Mouse (Mus musculus) left cerebral cortex, adult 2 months (tissue): ENCODE results near the gene Cpa5. TPM values are rescaled to one million over a fixed set of nuclear protein-coding genes. Genes with fewer than 3 reads are reported as not detected.

Experiments
- DNase-seq, 2 experiments: peaks; one replicate each; pipeline ENCODE4 v3.0.0; 2021 to 2022; ENCODE audit warnings: low spot score in 2 of 2, mixed read lengths in 1 of 2; ENCODE audit errors: extremely low spot score in 1 of 2
- H3K27ac ChIP-seq: fragments of 200-600 bp; 2 replicates; pipeline ENCODE4 v1.8.1; 2022
- H3K4me3 ChIP-seq: fragments of 200-600 bp; 2 replicates; pipeline ENCODE4 v1.8.1; 2022
- CTCF ChIP-seq: fragments of 200-600 bp; IDR thresholded peaks from 2 replicates; pipeline ENCODE4 v1.8.1; 2022; ENCODE audit warnings: antibody characterized with exemption, mild to moderate bottlenecking, moderate library complexity
- intact Hi-C: fragments of 180-260 bp; cut with DNase I; formaldehyde crosslinking; loops from one replicate; pipeline ENCODE4 v1.15.1; 2025
- total RNA-seq, 2 experiments: library from RNA; stranded (reverse); gene quantifications; 2 replicates each; pipeline ENCODE4 v1.2.3; 2021

Gene Cpa5
- total RNA-seq, 2 experiments from 2014 or later: not detected

DNA sequence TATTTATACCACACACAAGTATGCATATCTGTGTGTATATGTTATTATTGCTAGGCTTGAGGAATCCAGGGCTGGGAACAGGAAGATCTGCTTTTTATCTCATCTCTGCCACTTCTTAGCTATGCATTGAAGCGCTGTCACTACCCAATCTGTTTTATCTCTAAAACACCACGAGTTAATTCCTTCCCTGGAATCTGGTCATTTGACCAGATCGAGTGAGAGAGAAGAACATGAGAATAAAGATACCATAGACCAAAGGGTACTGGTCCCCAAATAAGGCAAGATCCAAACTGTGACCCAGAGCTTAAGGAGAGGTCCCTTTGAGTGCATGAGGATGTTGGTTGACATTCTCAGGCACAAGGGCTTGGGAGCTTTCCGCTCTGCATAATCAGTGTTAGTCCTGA is 11.2 kb downstream of the Cpa5 start:
- no peak overlapping the region for H3K27ac ChIP-seq
- DNase-seq: no peak
- TF ChIP-seq CTCF: no peak
- intact Hi-C loops: no loop called here
- no peak overlapping the region for H3K4me3 ChIP-seq

DNA sequence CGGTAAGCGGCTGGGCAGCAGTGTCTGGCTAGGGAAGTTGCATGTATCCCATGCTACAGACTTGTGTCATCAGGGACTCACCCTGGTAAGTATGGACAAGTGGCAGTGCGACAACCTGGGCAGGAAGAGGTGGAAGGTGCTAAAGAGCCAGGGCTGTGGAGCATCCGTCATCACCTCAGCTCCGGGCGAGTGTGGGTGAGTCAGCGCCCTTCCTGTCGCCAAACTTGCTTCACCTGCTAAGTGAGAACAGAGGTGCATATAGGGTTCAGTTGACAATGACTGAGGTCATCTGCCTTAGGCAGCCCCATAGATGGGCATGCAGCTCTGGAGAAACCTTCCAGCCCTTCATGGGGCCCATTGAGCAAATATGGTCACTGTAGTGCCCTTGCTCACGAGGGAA is 14.0 kb downstream of the Cpa5 start:
- Histone ChIP-seq H3K4me3 (no peak overlapping the region), H3K27ac (no peak overlapping the region)
- DNase-seq: no peak
- intact Hi-C loops: no loop called here
- TF ChIP-seq CTCF: no peak

DNA sequence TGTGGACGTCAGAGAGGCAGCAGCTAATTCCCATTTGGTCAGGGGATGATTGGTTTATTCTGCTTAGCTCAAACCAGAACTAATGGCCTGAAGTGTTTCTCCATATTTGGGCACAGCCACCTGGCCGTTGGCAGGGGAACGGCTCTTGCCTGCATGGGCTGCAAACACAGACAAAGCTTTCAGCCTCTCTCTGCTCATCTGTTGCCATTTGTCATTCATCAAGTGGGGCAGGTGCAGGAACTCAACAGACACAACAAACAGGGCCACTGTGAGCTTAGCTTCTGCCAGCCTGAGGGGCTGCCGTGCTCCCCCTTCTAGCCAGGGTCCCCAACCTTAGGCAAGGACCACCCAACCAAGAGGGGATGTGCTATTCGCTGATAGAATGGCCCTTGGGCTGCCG is 17.3 kb downstream of the Cpa5 start:
- Histone ChIP-seq H3K4me3 (no peak overlapping the region), H3K27ac (no peak overlapping the region)
- TF ChIP-seq CTCF: no peak
- DNase-seq: peak in 1 of 2 experiments; percentile 25
- intact Hi-C loops: no loop called here

DNA sequence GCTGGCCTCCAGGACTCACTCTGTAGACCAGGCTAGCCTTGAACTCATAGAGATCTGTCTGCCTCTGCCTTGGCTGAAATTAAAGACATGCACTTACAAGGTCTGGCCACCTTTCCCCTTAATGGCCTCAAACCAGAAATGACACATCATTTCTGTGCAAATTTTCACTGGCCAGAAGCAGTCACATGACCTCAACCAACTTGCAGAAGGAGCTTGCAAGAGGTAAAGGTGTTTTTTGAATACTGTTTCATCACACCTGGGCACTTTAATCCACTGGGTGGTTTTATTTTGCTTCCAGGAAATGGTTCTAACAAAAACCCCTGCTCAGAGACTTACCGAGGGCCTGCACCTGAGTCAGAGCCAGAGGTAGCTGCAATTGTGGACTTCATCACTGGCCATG is 19.2 kb downstream of the Cpa5 start:
- Histone ChIP-seq H3K4me3 (no peak overlapping the region), H3K27ac (no peak overlapping the region)
- intact Hi-C loops: no loop called here

DNA sequence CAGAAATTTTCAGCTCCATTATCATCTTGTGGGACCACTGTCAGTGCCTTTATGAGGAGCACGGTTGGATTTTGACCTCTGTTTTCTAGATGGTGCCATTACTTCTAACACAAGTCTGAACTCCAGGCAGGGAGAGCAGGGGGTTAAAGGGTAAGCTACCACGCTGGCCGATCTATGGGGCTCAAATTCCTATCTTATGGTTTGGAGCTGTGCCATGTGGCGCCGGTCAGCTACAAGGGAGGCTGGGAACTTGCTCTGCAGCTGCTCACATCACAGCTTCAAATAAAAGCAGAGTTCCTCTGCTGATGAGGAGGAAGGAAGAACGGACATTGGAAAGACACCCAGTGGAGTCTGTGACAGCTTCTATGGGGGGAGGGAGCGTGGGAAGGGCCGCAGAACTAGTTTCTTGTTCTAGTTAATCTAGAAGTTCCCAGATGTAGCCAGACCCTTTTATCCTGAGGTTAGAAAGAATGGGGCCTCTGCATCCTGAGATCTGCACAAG is 24.6 kb downstream of the Cpa5 start:
- no peak for TF ChIP-seq CTCF
- no peak for DNase-seq
- Histone ChIP-seq H3K27ac (no peak overlapping the region), H3K4me3 (no peak overlapping the region)
- intact Hi-C loops: no loop called here

More for the DNA sequence above, 19.2 kb downstream of the Cpa5 start:
- DNase-seq: no peak
- no peak for TF ChIP-seq CTCF

DNA sequence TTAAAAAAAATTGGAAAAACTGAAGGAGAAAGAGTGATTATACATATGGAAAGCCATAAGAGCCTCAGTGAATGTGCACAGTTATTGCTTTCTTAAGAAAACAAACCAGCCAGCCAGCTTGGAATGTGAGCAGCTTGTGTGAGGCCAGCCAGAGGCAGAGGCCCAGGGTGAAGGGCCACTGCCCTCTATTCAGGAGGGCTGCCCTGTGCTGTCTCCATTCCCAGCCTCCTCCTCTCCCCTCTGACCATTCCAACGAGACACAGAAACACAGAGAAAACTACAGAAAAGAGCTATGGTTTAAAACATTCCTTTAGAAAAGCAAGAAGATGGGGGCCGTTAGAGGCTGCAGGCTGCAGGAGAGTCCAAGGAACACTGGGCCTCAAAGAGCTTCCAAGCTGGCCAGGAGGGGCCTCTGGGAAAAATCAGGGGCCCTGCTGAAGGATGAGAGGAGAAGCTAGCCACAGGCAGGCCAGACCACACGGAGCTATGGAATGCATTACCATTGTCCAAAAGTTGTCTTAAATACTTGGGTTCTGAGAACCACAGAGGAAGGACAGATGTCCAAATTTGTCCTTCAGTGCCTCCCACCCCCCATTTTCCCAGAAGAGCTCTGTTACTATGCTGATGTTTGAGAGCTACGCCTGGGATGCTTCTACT is 25.5 kb downstream of the Cpa5 start:
- intact Hi-C loops: no loop called here
- no peak for TF ChIP-seq CTCF
- no peak for DNase-seq
- no peak overlapping the region for H3K4me3 ChIP-seq
- no peak overlapping the region for H3K27ac ChIP-seq

DNA sequence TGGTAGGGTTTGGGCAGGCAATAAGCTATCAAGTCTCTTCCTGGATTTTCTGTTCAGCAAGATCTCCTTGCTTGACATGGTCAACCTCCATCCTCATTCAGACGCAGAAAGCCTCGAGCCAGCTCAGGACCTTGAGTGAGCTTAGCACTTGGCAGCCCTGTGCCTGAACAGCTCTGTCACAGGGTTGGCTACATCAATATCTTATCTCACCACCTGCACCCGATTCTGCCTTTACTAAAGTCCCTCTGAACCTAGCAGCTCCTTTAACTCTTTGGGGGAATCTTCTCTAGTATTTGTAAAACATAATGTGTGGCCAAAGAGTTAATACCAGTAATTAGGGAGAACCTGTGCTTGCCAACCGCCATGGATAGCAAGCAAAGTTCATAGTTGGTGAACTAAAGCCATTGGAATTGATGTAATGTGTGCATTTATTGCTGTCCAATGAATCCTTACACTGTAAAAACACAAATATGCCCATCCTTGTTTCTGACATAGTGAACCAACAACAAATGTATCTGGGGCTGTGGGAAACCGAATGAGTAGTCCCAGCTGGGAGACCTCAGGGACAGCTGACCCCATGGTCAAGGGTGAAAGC is 28.0 kb downstream of the Cpa5 start, which contains the start of gene Cpa1:
Gene Cpa1, plus strand, starts transcription at position 545 of the 595 bp plus-strand sequence.
- TF ChIP-seq CTCF: no peak
- no peak within 1 kb of the TSS for H3K27ac ChIP-seq
- intact Hi-C loops: no loop called here

DNA sequence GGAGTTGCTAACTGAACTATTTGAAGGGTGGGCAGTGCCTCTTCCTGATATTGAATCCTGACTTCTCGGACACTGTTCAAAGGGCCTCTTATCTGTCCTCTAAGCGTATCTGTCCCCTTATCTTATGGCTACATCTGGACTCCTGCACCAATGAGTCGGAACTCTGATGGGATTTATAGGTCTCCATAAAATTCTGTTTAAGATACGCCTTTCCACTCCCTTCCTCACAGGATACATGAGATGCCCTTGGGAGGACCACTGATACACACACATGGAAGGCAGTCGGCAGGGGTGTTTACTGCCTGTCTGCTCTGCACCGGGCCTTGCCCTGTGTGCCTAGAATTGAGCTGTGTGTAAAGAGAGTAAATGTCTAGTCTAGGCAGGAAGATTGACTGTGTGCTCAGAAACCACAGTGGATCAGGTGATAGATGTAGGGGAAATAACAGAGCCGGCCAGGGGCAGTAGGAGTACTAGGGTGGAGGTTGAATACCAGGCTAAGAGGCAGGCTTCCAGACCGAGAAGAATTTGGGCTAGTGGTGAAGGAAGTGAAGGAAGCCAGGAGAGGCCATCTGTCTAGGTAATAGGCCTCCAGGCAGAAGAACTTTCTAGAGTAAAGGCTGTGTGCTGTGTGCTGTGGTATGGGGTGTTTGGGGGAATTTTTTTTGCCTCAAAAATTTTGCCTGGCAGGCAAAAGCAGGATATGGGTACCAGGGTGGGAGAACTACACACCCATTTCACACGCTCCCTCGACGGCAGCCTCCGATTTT is 33.1 kb downstream of the Cpa5 start:
- intact Hi-C loops: no loop called here
- Histone ChIP-seq H3K27ac (no peak overlapping the region), H3K4me3 (no peak overlapping the region)
- DNase-seq: no peak
- no peak for TF ChIP-seq CTCF

More for the DNA sequence above, 28.0 kb downstream of the Cpa5 start, which contains the start of gene Cpa1:
- no peak for DNase-seq
- H3K4me3 ChIP-seq: no peak within 1 kb of the TSS

DNA sequence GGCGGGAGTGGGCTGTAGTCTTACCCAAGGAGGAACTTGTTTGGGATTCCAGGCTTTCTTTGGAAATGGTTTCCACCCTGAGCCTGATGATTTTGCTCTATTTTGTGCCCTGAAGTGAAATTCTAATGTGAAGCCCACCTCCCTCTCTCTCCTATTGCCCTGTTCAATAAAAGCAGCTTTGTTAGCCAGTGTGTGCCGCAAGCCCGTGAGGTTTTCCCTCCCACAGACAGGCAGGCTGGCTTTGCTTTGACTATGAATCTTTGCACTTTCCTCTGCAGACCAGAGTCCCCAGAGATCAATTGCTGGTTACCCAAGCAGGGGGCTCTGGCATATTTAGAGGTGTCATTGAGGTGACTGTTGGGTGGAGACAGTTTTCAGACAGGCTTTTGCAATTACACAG is 33.7 kb downstream of the Cpa5 start:
- TF ChIP-seq CTCF: no peak
- H3K27ac ChIP-seq: no peak overlapping the region
- H3K4me3 ChIP-seq: no peak overlapping the region
- DNase-seq: no peak
- intact Hi-C loops: no loop called here

DNA sequence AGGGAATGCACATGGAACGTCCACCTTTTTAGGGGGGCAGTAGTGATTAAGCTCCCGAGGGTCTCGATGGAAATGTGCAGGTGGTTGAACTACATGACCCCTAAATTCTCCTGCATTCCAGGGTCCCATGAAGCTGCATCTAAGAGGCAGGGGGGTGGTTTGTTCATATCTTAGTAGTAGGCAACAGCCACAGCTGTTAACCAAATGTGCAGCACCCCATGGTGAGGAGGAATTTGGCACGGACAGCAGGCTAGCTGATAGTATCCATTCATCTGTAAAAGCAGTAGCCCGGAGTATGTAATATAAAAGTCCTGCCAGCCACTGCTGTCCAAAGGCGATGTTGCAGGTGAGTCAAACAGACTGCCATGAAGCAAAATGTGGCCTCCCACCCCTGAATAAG is 34.6 kb downstream of the Cpa5 start:
- DNase-seq: no peak
- no peak overlapping the region for H3K27ac ChIP-seq
- no peak for TF ChIP-seq CTCF
- intact Hi-C loops: no loop called here
- no peak overlapping the region for H3K4me3 ChIP-seq

DNA sequence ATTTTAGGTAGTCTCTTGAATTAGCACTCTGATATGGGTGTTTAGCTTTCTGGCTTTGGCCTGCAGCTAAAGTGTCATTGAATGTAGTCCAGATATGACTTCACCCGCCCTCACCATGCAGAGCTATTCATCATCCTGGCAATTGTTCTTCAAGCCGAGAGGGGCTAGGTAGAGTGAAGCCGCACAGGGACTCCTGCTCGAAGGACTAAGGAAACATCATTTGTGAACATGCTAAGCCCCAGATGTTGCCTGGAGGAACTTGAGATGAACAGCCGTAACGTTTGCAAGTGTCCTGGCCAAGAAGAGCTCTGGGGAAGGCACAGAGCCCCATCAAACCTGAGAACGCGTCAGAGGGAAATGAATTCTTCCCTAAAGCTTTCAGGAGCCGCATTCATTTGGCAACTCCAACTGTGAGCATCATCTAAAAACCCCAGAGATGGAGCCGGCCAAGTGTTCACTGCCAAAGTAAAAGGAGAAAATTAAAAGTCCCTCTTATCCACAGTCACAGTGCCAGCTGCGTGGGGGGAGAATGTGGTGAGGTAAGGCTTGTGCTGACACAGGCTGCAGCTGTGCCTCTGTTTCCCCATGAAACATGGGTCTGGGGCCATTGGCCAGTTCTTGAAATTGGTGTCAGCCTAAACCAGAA is 39.0 kb downstream of the Cpa5 start:
- intact Hi-C loops: no loop called here
- DNase-seq: no peak
- TF ChIP-seq CTCF: no peak
- Histone ChIP-seq H3K27ac (no peak overlapping the region), H3K4me3 (no peak overlapping the region)
